Mouse (Mus musculus) forebrain, embryonic 14.5 days (tissue): ENCODE results near the gene Cnr1. TPM values are rescaled to one million over a fixed set of nuclear protein-coding genes. Genes with fewer than 3 reads are reported as not detected.

Experiments
- ATAC-seq: fragments of 200-750 bp; cut with Nextera tagmentation; 2 replicates; pipeline ENCODE4 v1.8.0; 2017; ENCODE audit warnings: mild to moderate bottlenecking, moderate library complexity
- DNase-seq: peaks from one replicate; pipeline ENCODE4 v3.0.0-alpha.2; 2015; ENCODE audit warnings: low spot score
- H3K27ac ChIP-seq: fragments of 300-500 bp; sonication (generic); 2 replicates; pipeline ENCODE4 v1.5.1; 2014; ENCODE audit warnings: low read depth, mild to moderate bottlenecking, control low read depth, low read length, moderate library complexity
- H3K27me3 ChIP-seq: fragments of 300-500 bp; sonication (generic); replicated peaks from 2 replicates; pipeline ENCODE4 v1.6.1; 2014; ENCODE audit warnings: low read length, control low read depth, mixed read lengths; ENCODE audit not compliant: control insufficient read depth, insufficient read depth
- H3K36me3 ChIP-seq: fragments of 300-500 bp; sonication (generic); 2 replicates; pipeline ENCODE4 v1.6.1; 2014; ENCODE audit warnings: low read length, control low read depth; ENCODE audit not compliant: control insufficient read depth, insufficient read depth
- H3K4me1 ChIP-seq: fragments of 300-500 bp; sonication (generic); 2 replicates; pipeline ENCODE4 v1.6.1; 2014; ENCODE audit warnings: antibody characterized with exemption, low read length, control low read depth; ENCODE audit not compliant: control insufficient read depth, insufficient read depth
- H3K4me2 ChIP-seq: fragments of 300-500 bp; sonication (generic); 2 replicates; pipeline ENCODE4 v1.6.1; 2014; ENCODE audit warnings: mild to moderate bottlenecking, control low read depth, low read length
- H3K4me3 ChIP-seq: fragments of 300-500 bp; sonication (generic); 2 replicates; pipeline ENCODE4 v1.5.1; 2014; ENCODE audit warnings: low read depth, low read length, control low read depth
- H3K9ac ChIP-seq: fragments of 300-500 bp; sonication (generic); 2 replicates; pipeline ENCODE4 v1.6.1; 2014; ENCODE audit warnings: mild to moderate bottlenecking, low read length, control low read depth, moderate library complexity
- H3K9me3 ChIP-seq: fragments of 300-500 bp; sonication (generic); replicated peaks from 2 replicates; pipeline ENCODE4 v1.6.1; 2016; ENCODE audit warnings: low read length, control low read depth, mixed read lengths; ENCODE audit not compliant: control insufficient read depth
- WGBS: fragments of 180-500 bp; shearing (Covaris S2); extraction: QIAGEN DNeasy Blood & Tissue Kit; methylation state at CpG from one replicate; pipeline ENCODE4 v1.1.7; 2014; 5-methylcytosine and 5-hydroxymethylcytosine counted together
- polyA plus RNA-seq: library from polyadenylated mRNA; unstranded; fragments of >200 nt; fragmentation: Nextera tagmentation; extraction: Ambion mirVana; gene quantifications from 2 replicates; pipeline ENCODE4 v1.2.1, GENCODE M21; 2014

Gene Cnr1
- polyA plus RNA-seq, 1 experiment from 2014 or later: 81.5 TPM

GRCm38 (mm10) chr4:33926010-33926409 lies 1.6 kb downstream of the Cnr1 start:
- H3K4me3 ChIP-seq: peak overlapping the region; percentile 65
- no peaks in the 10 kb centered on the region for H3K36me3 ChIP-seq
- 0 out of 2 replicates have a peak, but pooled peaks cover 6% of the 10 kb centered on the region for H3K4me1 ChIP-seq
- H3K27me3 ChIP-seq: 0 out of 2 replicates have a peak, but pooled peaks cover 10% of the 10 kb centered on the region
- 44% methylated on average over 6 of the region's 6 CpGs for WGBS
- no peak for ATAC-seq
- DNase-seq: no peak
- peak overlapping the region; percentile 56; the same call in 1 of the 2 replicates for H3K27ac ChIP-seq
- no peaks in the 10 kb centered on the region for H3K9me3 ChIP-seq
- peak overlapping the region; percentile 61 for H3K9ac ChIP-seq
- peak overlapping the region; percentile 89 for H3K4me2 ChIP-seq

- Histone ChIP-seq H3K27ac (peak overlapping the region; percentile 56; the same call in 1 of the 2 replicates), H3K4me3 (peak overlapping the region; percentile 65), H3K4me1 (0 out of 2 replicates have a peak, but pooled peaks cover 6% of the 10 kb centered on the region), H3K36me3 (no peaks in the 10 kb centered on the region), H3K4me2 (peak overlapping the region; percentile 89), H3K27me3 (0 out of 2 replicates have a peak, but pooled peaks cover 10% of the 10 kb centered on the region), H3K9me3 (no peaks in the 10 kb centered on the region), H3K9ac (peak overlapping the region; percentile 61)
- DNase-seq (peak; percentile 34), ATAC-seq (no peak)
- 74% methylated on average over 7 of the region's 7 CpGs for WGBS
Measured at GRCm38 (mm10) chr4:33926730-33927263, 2.4 kb downstream of the Cnr1 start.

- ATAC-seq: no peak
- no peak for DNase-seq
- no peaks in the 10 kb centered on the region for H3K36me3 ChIP-seq
- no peaks in the 10 kb centered on the region for H3K9me3 ChIP-seq
- H3K27ac ChIP-seq: no peak overlapping the region
- H3K9ac ChIP-seq: peak overlapping the region; percentile 29; the same call in 1 of the 2 replicates
- peak overlapping the region; percentile 89 for H3K4me2 ChIP-seq
- 0 out of 2 replicates have a peak, but pooled peaks cover 6% of the 10 kb centered on the region for H3K27me3 ChIP-seq
- 0 out of 2 replicates have a peak, but pooled peaks cover 6% of the 10 kb centered on the region for H3K4me1 ChIP-seq
- WGBS: 87% methylated on average over 3 of the region's 3 CpGs
- H3K4me3 ChIP-seq: peak overlapping the region; percentile 65
Measured at GRCm38 (mm10) chr4:33927644-33928043, 3.3 kb downstream of the Cnr1 start.

GRCm38 (mm10) chr4:33928450-33928849 lies 4.1 kb downstream of the Cnr1 start:
- H3K9me3 ChIP-seq: no peaks in the 10 kb centered on the region
- no peak for DNase-seq
- 0 out of 2 replicates have a peak, but pooled peaks cover 4% of the 10 kb centered on the region for H3K4me1 ChIP-seq
- 50% methylated on average over 1 of the region's 1 CpGs for WGBS
- ATAC-seq: no peak
- H3K4me2 ChIP-seq: peak overlapping the region; percentile 28
- no peaks in the 10 kb centered on the region for H3K36me3 ChIP-seq
- no peak overlapping the region for H3K27ac ChIP-seq
- 0 out of 2 replicates have a peak, but pooled peaks cover under 1% of the 10 kb centered on the region for H3K27me3 ChIP-seq
- H3K4me3 ChIP-seq: no peak overlapping the region
- H3K9ac ChIP-seq: no peak overlapping the region

- no peak overlapping the region for H3K4me3 ChIP-seq
- no peak overlapping the region for H3K9ac ChIP-seq
- H3K27me3 ChIP-seq: no peaks in the 10 kb centered on the region
- ATAC-seq (no peak), DNase-seq (no peak)
- no peak overlapping the region for H3K4me2 ChIP-seq
- 0 out of 2 replicates have a peak, but pooled peaks cover 3% of the 10 kb centered on the region for H3K4me1 ChIP-seq
- no peaks in the 10 kb centered on the region for H3K9me3 ChIP-seq
- WGBS: 87% methylated on average over 8 of the region's 8 CpGs
- no peaks in the 10 kb centered on the region for H3K36me3 ChIP-seq
- H3K27ac ChIP-seq: no peak overlapping the region
Measured at GRCm38 (mm10) chr4:33931347-33931746, 7.0 kb downstream of the Cnr1 start.

- 13% methylated on average over 5 of the region's 5 CpGs for WGBS
- H3K36me3 ChIP-seq: peaks cover 14% of the 10 kb centered on the region
- H3K9me3 ChIP-seq: no peaks in the 10 kb centered on the region
- no peak overlapping the region for H3K4me3 ChIP-seq
- no peak overlapping the region for H3K9ac ChIP-seq
- no peaks in the 10 kb centered on the region for H3K4me1 ChIP-seq
- H3K27ac ChIP-seq: no peak overlapping the region
- ATAC-seq: no peak; the same call in 1 of the 2 replicates
- no peak for DNase-seq
- no peak overlapping the region for H3K4me2 ChIP-seq
- H3K27me3 ChIP-seq: no peaks in the 10 kb centered on the region
Measured at GRCm38 (mm10) chr4:33941557-33941956, 17.2 kb downstream of the Cnr1 start.

- ATAC-seq: no peak
- WGBS: 96% methylated on average over 13 of the region's 13 CpGs
- no peak overlapping the region for H3K27ac ChIP-seq
Measured at GRCm38 (mm10) chr4:33943936-33944335, 19.5 kb downstream of the Cnr1 start.

GRCm38 (mm10) chr4:33945742-33946141 lies 21.3 kb downstream of the Cnr1 start:
- ATAC-seq: no peak
- peaks cover 14% of the 10 kb centered on the region for H3K36me3 ChIP-seq
- 86% methylated on average over 2 of the region's 2 CpGs for WGBS

More at GRCm38 (mm10) chr4:33943936-33944335, 19.5 kb downstream of the Cnr1 start:
- H3K36me3 ChIP-seq: peaks cover 14% of the 10 kb centered on the region
- no peak overlapping the region for H3K4me3 ChIP-seq
- DNase-seq: no peak
- H3K4me2 ChIP-seq: no peak overlapping the region
- H3K9ac ChIP-seq: no peak overlapping the region
- H3K4me1 ChIP-seq: peaks cover 4% of the 10 kb centered on the region; the same call in 1 of the 2 replicates
- no peaks in the 10 kb centered on the region for H3K27me3 ChIP-seq
- H3K9me3 ChIP-seq: no peaks in the 10 kb centered on the region

GRCm38 (mm10) chr4:33947584-33947983 lies 23.2 kb downstream of the Cnr1 start:
- H3K27ac ChIP-seq: no peak overlapping the region

More at GRCm38 (mm10) chr4:33945742-33946141, 21.3 kb downstream of the Cnr1 start:
- no peak overlapping the region for H3K27ac ChIP-seq
- no peak overlapping the region for H3K4me2 ChIP-seq
- no peak for DNase-seq
- H3K4me1 ChIP-seq: peaks cover 4% of the 10 kb centered on the region; the same call in 1 of the 2 replicates
- no peaks in the 10 kb centered on the region for H3K27me3 ChIP-seq
- H3K9ac ChIP-seq: no peak overlapping the region
- no peak overlapping the region for H3K4me3 ChIP-seq
- H3K9me3 ChIP-seq: no peaks in the 10 kb centered on the region

More at GRCm38 (mm10) chr4:33947584-33947983, 23.2 kb downstream of the Cnr1 start:
- Histone ChIP-seq H3K9me3 (no peaks in the 10 kb centered on the region), H3K4me1 (peaks cover 4% of the 10 kb centered on the region; the same call in 1 of the 2 replicates), H3K36me3 (peaks cover 14% of the 10 kb centered on the region), H3K27me3 (no peaks in the 10 kb centered on the region), H3K4me3 (no peak overlapping the region), H3K9ac (no peak overlapping the region), H3K4me2 (no peak overlapping the region)
- peak; percentile 65; the same call in 1 of the 2 replicates for ATAC-seq
- WGBS: 37% methylated on average over 3 of the region's 3 CpGs
- peak; percentile 42 for DNase-seq
